Mouse (Mus musculus) adrenal gland, postnatal 4 days (tissue): ENCODE data around the gene Polr1a. TPM values are rescaled to one million over a fixed set of nuclear protein-coding genes. Genes with fewer than 3 reads are reported as not detected.
"Not testable (repeated sequence)": the region's sequence is repeated elsewhere in the genome, so short reads cannot be mapped to it uniquely, and the experiment has no call there.

Source experiments
- DNase-seq, 2 experiments: peaks; one replicate each; pipeline ENCODE4 v3.0.0; 2021 to 2022; ENCODE audit warnings: low spot score in 2 of 2, mixed read lengths in 2 of 2
- long read RNA-seq, 2 experiments: library from polyadenylated mRNA; stranded (forward); transcript quantifications; one replicate each; pipeline ENCODE4 v2.0.0; 2021
- total RNA-seq, 2 experiments: library from RNA; stranded (reverse); gene quantifications; 2 replicates each; pipeline ENCODE4 v1.2.3; 2021

Polr1a gene
- 10 to 100 TPM; 79.4 to 82.1 TPM for total RNA-seq
- long read RNA-seq, experiment 1, full-length matches to known transcripts, result 3 of 19 reads
- long read RNA-seq, experiment 1, partial matches to known transcripts, result 12 of 19 reads
- long read RNA-seq, experiment 1, other reads (novel, unspliced or antisense), result 4 of 19 reads
- long read RNA-seq, experiment 2, partial matches to known transcripts, result 12 of 17 reads
- long read RNA-seq, experiment 2, other reads (novel, unspliced or antisense), result 5 of 17 reads

- DNase-seq, result peak; percentile 85 to 86
Measured at GRCm38 (mm10) chr6:71908481-71909381, at the start of gene Polr1a, which contains the start of gene Ptcd3. Polr1a (plus strand) TSS chr6:71909053. Ptcd3 (minus strand) TSS chr6:71908750.

GRCm38 (mm10) chr6:71867751-71868150 lies 41.1 kb upstream of the Polr1a start:
- no peak for DNase-seq

GRCm38 (mm10) chr6:71868809-71869208 lies 40.0 kb upstream of the Polr1a start:
- DNase-seq, result no peak

- no peak for DNase-seq
Measured at GRCm38 (mm10) chr6:71871396-71871795, 37.5 kb upstream of the Polr1a start.

GRCm38 (mm10) chr6:71877965-71878760 lies 30.7 kb upstream of the Polr1a start:
- DNase-seq, result no peak

- no peak for DNase-seq
Measured at GRCm38 (mm10) chr6:71893263-71893662, 15.6 kb upstream of the Polr1a start.

GRCm38 (mm10) chr6:71907702-71908235 lies 1.1 kb upstream of the Polr1a start:
- DNase-seq, result no peak

- DNase-seq, result no peak
Measured at GRCm38 (mm10) chr6:71909384-71909783, 531 bp downstream of the Polr1a start.

GRCm38 (mm10) chr6:71909840-71910239 lies 987 bp downstream of the Polr1a start:
- DNase-seq, result no peak

GRCm38 (mm10) chr6:71911686-71912450 lies 3.0 kb downstream of the Polr1a start:
- DNase-seq, result no peak

GRCm38 (mm10) chr6:71920752-71921151 lies 11.9 kb downstream of the Polr1a start:
- no peak for DNase-seq

GRCm38 (mm10) chr6:71925233-71925632 lies 16.4 kb downstream of the Polr1a start:
- DNase-seq, result not testable (repeated sequence)

- no peak for DNase-seq
Measured at GRCm38 (mm10) chr6:71927911-71928310, 19.1 kb downstream of the Polr1a start.

- DNase-seq, result no peak
Measured at GRCm38 (mm10) chr6:71930053-71930452, 21.2 kb downstream of the Polr1a start.

- DNase-seq, result no peak
Measured at GRCm38 (mm10) chr6:71930830-71931437, 22.1 kb downstream of the Polr1a start.

- no peak for DNase-seq
Measured at GRCm38 (mm10) chr6:71932347-71932746, 23.5 kb downstream of the Polr1a start.

GRCm38 (mm10) chr6:71934081-71934556 lies 25.3 kb downstream of the Polr1a start:
- DNase-seq, result peak in 1 of 2 experiments; percentile 38

GRCm38 (mm10) chr6:71935737-71936136 lies 26.9 kb downstream of the Polr1a start:
- no peak for DNase-seq

- no peak for DNase-seq
Measured at GRCm38 (mm10) chr6:71940912-71941311, 32.1 kb downstream of the Polr1a start.

- no peak for DNase-seq
Measured at GRCm38 (mm10) chr6:71945101-71945500, 36.2 kb downstream of the Polr1a start.
